Mouse (Mus musculus) yolk sac, embryonic 10.5 days (tissue): ENCODE measurements at regions not wholly inside any gene's neighbourhood (a gene's known extent, or its start where the extent isn't known, plus 50 kb on each side); places are given as distances from the start of the nearest gene placed in this dataset.

ENCODE experiments used
- DNase-seq: peaks from one replicate; pipeline ENCODE4 v3.0.0-alpha.2; 2017; ENCODE audit warnings: low spot score

DNA sequence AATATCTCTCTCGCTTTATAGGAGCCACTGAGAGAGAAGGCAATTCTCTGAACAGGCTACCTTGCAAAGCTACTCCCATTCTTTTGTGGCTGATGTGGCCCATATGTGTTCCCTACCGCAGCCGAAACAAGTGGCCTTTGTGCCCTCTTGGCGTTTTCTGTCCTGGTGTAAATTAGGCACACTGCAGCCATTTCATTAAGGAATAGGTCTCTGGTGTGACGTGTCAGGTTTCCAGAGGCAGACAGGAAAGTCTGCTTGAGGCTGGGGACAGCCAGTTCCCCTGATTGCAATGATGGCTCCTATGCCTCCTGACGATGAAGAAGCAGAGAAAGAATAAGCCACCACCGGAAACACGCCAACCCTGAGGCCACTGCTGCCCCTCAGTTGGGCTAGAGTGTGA lies 59.3 kb upstream of the Bcor start:
- DNase-seq = no peak

GRCm38 (mm10) chrX:12224314-12224713 lies 64.2 kb upstream of the Bcor start:
- DNase-seq = no peak

- no peak for DNase-seq
Observed at GRCm38 (mm10) chrX:12225116-12225891, 65.1 kb upstream of the Bcor start.

- DNase-seq = no peak
Observed at GRCm38 (mm10) chrX:12225892-12226206, 65.7 kb upstream of the Bcor start.

DNA sequence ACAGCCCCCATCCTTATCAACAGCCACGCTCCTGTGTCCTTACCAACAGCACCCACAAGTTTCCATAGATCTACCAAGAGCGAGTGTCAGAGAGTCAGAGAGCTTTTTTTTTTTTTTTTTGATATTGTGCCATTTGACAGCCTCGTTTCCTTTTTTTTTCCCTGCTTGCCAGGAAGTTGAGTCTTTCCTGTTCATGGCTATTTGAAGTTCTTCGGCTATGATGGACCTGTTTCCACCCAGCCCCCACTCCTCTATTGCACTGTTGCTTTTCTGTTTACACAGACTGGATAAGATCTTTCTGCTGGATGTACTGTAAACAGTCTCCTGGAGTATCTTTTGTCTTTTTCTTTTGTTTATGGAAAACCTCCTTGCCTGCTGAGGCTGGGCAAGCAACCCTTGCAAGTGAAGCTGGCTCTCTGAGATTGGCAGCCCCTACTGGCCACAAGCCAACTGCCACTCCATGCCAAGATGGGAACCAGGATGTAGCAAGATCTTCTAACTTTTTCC lies 80.4 kb upstream of the Bcor start:
- no peak for DNase-seq

DNA sequence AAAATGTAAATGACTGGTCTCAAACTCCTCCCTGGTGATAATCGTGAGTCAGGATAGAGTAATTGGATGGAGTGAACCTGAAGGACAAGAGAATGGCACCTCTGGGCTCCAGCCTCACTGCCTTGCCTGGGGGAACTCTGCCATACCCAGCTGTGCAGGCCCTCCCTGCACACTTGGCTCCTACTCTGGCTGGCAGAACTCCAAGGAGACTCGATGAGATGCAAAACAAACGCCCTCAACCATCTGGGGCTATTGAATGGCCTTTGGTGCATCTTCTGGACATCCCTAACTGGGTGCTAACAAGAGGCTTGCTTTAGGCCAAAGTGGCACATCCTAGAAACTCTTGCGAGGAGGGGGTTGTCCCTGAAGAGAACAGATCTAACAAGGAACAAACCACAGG lies 81.6 kb upstream of the Bcor start:
- DNase-seq = no peak

DNA sequence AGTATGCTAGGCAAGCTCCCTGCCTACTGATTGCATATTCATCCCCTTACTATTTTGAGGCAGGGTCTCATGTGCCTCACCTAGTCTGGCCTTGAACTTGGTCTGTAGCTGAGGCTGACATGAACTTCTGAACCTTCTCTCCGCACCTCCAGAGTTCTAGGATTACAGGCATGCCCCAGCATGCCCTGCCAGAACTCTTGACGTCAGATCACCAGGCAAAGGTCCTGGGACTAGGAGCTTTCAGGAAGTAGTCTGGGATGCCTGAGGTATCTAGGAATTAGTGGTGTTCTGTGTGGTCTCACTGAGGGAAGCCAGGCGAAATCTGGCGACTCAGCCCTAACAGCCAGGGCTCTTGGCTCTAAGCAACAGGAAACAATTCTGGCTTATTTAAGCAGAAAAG lies 88.9 kb upstream of the Bcor start:
- peak; percentile 28 for DNase-seq

DNA sequence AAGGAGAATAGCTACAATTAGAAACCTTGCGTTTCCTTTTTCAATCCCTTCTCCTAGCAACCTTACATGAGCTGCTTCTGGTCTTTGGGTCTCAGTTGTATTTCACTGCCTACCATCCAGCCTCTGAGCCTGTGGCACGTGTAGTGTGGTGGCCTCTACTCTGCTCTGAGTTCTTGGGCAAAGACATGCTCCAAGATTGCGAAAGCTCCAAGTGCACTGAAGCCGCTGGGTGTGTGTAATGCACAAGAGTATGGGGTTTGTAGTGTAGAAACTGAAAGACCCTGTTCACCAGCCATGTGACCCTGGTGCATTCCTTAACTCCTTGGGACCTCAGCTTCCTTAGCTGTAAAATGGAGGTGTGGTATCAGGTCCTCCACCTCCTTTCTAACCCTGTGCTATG lies 89.8 kb upstream of the Bcor start:
- DNase-seq = no peak

GRCm38 (mm10) chrX:12251853-12252679 lies 91.9 kb upstream of the Bcor start:
- peak; percentile 63 for DNase-seq

DNA sequence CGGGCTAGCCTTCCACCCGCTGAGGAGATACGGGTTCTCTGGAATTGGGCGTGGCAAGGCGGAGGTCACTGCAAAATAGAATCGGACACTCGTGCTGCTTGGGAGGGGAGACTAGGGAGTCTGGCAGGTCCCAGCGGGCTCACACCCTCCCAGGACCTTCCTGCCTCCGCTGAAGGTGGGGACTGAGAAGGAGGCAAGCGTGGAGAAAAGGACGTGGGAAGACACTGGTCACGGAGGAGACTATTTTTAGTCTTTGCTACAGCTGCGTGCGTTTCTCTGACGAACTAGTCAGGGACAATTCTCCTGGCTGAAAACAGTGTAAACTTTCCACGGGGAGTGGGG lies 92.5 kb upstream of the Bcor start:
- DNase-seq = no peak

- DNase-seq = no peak
Observed at GRCm38 (mm10) chrX:12256758-12257157, 96.6 kb upstream of the Bcor start.

- no peak for DNase-seq
Observed at GRCm38 (mm10) chrX:12263834-12264233, 103.7 kb upstream of the Bcor start.

DNA sequence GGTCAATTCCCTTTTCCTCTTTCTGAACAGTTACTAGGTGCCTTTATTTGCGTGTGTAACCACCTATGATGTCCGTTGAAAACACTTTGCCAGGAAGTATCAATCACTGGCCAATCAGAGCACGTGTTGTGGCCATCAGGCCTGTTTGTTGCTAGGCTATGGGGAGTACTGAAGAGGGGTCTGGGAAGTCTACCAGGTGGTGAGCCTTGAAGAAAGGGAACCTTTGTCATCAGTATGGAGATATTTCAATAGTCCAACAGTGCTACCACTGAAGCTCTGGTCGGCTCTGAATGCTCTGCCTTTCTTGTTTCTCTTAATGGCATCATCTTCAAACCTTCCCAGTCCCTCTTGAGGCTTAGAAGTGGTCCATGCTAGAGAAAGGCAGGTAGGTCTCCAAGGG lies 124.6 kb upstream of the Bcor start:
- no peak for DNase-seq

DNA sequence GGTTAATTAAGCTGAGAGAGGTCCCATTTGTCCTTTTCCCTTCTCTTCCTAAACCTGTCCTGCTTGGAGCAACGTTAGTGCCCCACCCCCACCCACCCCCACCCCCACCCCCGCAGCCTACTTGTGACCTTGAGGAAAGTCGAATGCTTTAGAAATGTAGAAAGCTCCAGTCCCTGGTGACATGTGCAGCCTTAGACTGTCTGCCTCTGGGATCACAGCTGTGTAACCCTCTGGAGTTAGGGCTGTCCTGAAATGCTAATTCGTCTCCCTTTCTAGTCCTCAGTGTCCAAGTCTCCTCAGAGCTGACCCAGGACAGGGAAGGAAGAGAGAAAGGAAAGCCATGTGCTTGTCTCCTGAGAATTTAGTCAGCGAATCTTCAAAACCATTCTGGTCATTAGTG lies 125.0 kb upstream of the Bcor start:
- no peak for DNase-seq

- DNase-seq = no peak
Observed at GRCm38 (mm10) chrX:12285976-12286909, 126.1 kb upstream of the Bcor start.

GRCm38 (mm10) chrX:12286910-12287522 lies 126.9 kb upstream of the Bcor start:
- DNase-seq = peak; percentile 9

GRCm38 (mm10) chrX:12287656-12288561 lies 127.8 kb upstream of the Bcor start:
- no peak for DNase-seq

DNA sequence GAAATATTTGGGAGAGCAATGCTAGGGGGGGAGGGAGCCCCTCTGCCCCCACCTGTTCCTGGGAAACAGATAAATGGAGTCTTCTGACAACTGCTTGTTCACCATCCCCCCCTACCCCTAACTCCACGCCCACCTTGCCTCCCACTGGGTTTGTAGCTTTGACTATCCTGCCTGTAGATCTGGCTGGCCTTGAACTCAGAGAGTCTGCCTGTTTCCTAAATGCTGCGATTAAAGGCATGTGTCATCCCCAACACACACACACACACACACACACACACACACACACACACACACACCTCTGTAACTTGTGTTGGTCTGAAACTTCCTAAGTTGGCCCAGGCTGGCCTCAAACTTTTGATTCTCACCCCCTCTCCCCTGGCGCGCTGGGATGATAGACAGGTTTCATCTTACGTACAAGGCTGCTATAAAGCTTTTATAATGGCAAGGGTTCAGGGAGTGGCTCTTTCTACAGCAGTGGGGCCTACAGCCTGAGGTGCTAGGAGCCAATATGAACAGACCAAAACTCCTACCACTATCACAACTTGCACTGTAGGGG lies 128.5 kb upstream of the Bcor start:
- DNase-seq = no peak

GRCm38 (mm10) chrX:12293146-12293545 lies 133.0 kb upstream of the Bcor start:
- DNase-seq = no peak

GRCm38 (mm10) chrX:12294452-12294851 lies 134.3 kb upstream of the Bcor start:
- DNase-seq = no peak

DNA sequence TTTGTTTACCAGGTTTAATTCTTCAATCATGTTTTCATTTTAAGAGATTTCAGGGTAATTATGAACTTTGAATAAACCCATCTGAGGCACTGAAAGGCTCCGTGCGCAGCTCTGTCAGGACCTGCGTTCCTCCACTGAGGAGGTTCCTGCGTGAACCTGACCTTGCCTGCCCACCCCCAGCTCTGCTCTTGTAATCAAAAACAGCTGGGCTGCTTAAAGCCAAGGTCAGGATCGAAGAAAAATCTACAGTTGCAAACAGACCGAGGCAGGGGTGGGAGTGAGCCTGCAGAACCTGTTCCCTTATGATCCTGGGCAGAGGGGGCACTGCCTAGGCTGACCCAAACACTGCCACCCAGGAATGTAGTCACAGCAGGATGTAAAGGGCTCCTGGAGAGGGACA lies 134.8 kb upstream of the Bcor start:
- DNase-seq = no peak
